ENCODE assay signal across 9 mouse cellular contexts in genomic region chr19:45151361-45152182, GRCm38 (mm10). TPM values are rescaled to one million over a fixed set of nuclear protein-coding genes. Genes with fewer than 3 reads are reported as not detected.
DNase-seq lines count a peak whose midpoint lies in the region; ATAC-seq lines count a peak whose summit lies in the region.
"Had no signal": no experiment of that assay in that cellular context is flagged by ENCODE, and none has a peak within 500 bp of the region (broad histone marks: within the 10 kb centered on the region; RNA-seq: fewer than 3 reads in every experiment).

No protein-coding gene starts in this region.

- H3K9ac ChIP-seq in forebrain, embryonic 16.5 days (replicated peaks; ENCODE audit: low read depth, low read length), result no peak overlapping the region
- no peak overlapping the region for H3K9ac ChIP-seq in lung, embryonic 16.5 days (ENCODE audit: low read length)
- no peak overlapping the region for H3K9ac ChIP-seq in intestine, embryonic 16.5 days (ENCODE audit: low read depth, low read length)
- peak overlapping the region; percentile 28; the same call in 1 of the 2 replicates for H3K9ac ChIP-seq in stomach, embryonic 14.5 days (replicated peaks; ENCODE audit: low read depth, low read length)

- 0 out of 2 replicates have a peak, but pooled peaks cover 5% of the 10 kb centered on the region for H3K9me3 ChIP-seq in forebrain, embryonic 10.5 days
- H3K9me3 ChIP-seq in forebrain, embryonic 16.5 days (ENCODE audit: control insufficient read depth, low read length), result no peaks in the 10 kb centered on the region
- H3K9me3 ChIP-seq in lung, embryonic 16.5 days (ENCODE audit: control insufficient read depth, low read length), result no peaks in the 10 kb centered on the region; the same call in 1 of the 2 replicates
- peaks cover 3% of the 10 kb centered on the region; the same call in 1 of the 2 replicates for H3K9me3 ChIP-seq in intestine, embryonic 16.5 days (ENCODE audit: control insufficient read depth, low read length)
- no peaks in the 10 kb centered on the region for H3K9me3 ChIP-seq in stomach, embryonic 14.5 days (ENCODE audit: control insufficient read depth, low read depth, low read length)

- H3K4me3 ChIP-seq in forebrain, embryonic 10.5 days, result peak overlapping the region; percentile 40
- no peak overlapping the region for H3K4me3 ChIP-seq in forebrain, embryonic 16.5 days (replicated peaks; ENCODE audit: low read length)
- peak overlapping the region; percentile 30; the same call in 1 of the 2 replicates for H3K4me3 ChIP-seq in lung, embryonic 16.5 days (ENCODE audit: low read length)
- H3K4me3 ChIP-seq in intestine, embryonic 16.5 days (ENCODE audit: low read length), result peak overlapping the region; percentile 29; the same call in 1 of the 2 replicates
- H3K4me3 ChIP-seq in stomach, embryonic 14.5 days (ENCODE audit: low read depth, low read length), result peak overlapping the region; percentile 28

- WGBS in forebrain, embryonic 10.5 days, result 2% methylated on average over 36 of the region's 36 CpGs
- WGBS in forebrain, embryonic 16.5 days, result 1% methylated on average over 36 of the region's 36 CpGs
- WGBS in lung, embryonic 16.5 days, result 4% methylated on average over 36 of the region's 36 CpGs
- WGBS in intestine, embryonic 16.5 days, result 1% methylated on average over 36 of the region's 36 CpGs
- WGBS in stomach, embryonic 14.5 days, result 2% methylated on average over 36 of the region's 36 CpGs

- H3K27me3 ChIP-seq in forebrain, embryonic 10.5 days (ENCODE audit: poor library complexity, severe bottlenecking), result peaks cover 100% of the 10 kb centered on the region
- H3K27me3 ChIP-seq in forebrain, embryonic 16.5 days (replicated peaks; ENCODE audit: control insufficient read depth, insufficient read depth, low read length), result peaks cover 87% of the 10 kb centered on the region
- H3K27me3 ChIP-seq in lung, embryonic 16.5 days (ENCODE audit: control insufficient read depth, insufficient read depth, low read depth, low read length), result peaks cover 95% of the 10 kb centered on the region
- H3K27me3 ChIP-seq in intestine, embryonic 16.5 days (replicated peaks; ENCODE audit: control insufficient read depth, insufficient read depth, low read length), result peaks cover 97% of the 10 kb centered on the region
- peaks cover 83% of the 10 kb centered on the region for H3K27me3 ChIP-seq in stomach, embryonic 14.5 days (ENCODE audit: control insufficient read depth, insufficient read depth, low read length)

- no peak for ATAC-seq in forebrain, embryonic 16.5 days
- ATAC-seq in lung, embryonic 16.5 days (ENCODE audit: low read depth), result no peak
- no peak for ATAC-seq in intestine, embryonic 16.5 days
- ATAC-seq in stomach, embryonic 14.5 days (ENCODE audit: insufficient number of reproducible peaks, insufficient read depth, low FRiP score, low read depth), result no peak

- H3K36me3 ChIP-seq in forebrain, embryonic 10.5 days (replicated peaks), result no peaks in the 10 kb centered on the region
- H3K36me3 ChIP-seq in forebrain, embryonic 16.5 days (ENCODE audit: control insufficient read depth, insufficient read depth), result no peaks in the 10 kb centered on the region
- H3K36me3 ChIP-seq in lung, embryonic 16.5 days (ENCODE audit: control insufficient read depth, insufficient read depth, low read length), result no peaks in the 10 kb centered on the region
- H3K36me3 ChIP-seq in intestine, embryonic 16.5 days (ENCODE audit: control insufficient read depth, insufficient read depth, low read length), result no peaks in the 10 kb centered on the region
- H3K36me3 ChIP-seq in stomach, embryonic 14.5 days (ENCODE audit: control insufficient read depth, insufficient read depth, low read length), result no peaks in the 10 kb centered on the region

- H3K27ac ChIP-seq in forebrain, embryonic 10.5 days, result no peak overlapping the region
- no peak overlapping the region for H3K27ac ChIP-seq in forebrain, embryonic 16.5 days (ENCODE audit: low read length)
- no peak overlapping the region for H3K27ac ChIP-seq in lung, embryonic 16.5 days (ENCODE audit: low read length)
- H3K27ac ChIP-seq in intestine, embryonic 16.5 days (ENCODE audit: low read length), result no peak overlapping the region
- no peak overlapping the region; the same call in 1 of the 2 replicates for H3K27ac ChIP-seq in stomach, embryonic 14.5 days (ENCODE audit: low read length)

- H3K4me2 ChIP-seq in forebrain, embryonic 16.5 days (ENCODE audit: low read length), result no peak overlapping the region
- 0 out of 2 replicates have a peak overlapping the region, but pooled peaks have one; percentile 39 for H3K4me2 ChIP-seq in lung, embryonic 16.5 days (ENCODE audit: low read depth, low read length)
- H3K4me2 ChIP-seq in intestine, embryonic 16.5 days (ENCODE audit: low read depth, low read length), result peak overlapping the region; percentile 30; the same call in 1 of the 2 replicates
- H3K4me2 ChIP-seq in stomach, embryonic 14.5 days (replicated peaks; ENCODE audit: low read depth, low read length), result no peak overlapping the region

- DNase-seq in forebrain, embryonic 10.5 days (ENCODE audit: extremely low spot score, low spot score), result no peak
- DNase-seq in lung, postnatal 25 days (ENCODE audit: low spot score), result no peak
- DNase-seq in kidney, postnatal 14 days, result no peak
- no peak for DNase-seq in right cerebral cortex, postnatal 10 days (ENCODE audit: low spot score in 2 of 2)
- DNase-seq: cerebellum, adult 18-20 months had no signal

- H3K4me1 ChIP-seq in forebrain, embryonic 10.5 days, result peaks cover 40% of the 10 kb centered on the region
- H3K4me1 ChIP-seq in forebrain, embryonic 16.5 days (replicated peaks; ENCODE audit: control insufficient read depth, insufficient read depth, low read length), result peaks cover 11% of the 10 kb centered on the region
- peaks cover 11% of the 10 kb centered on the region for H3K4me1 ChIP-seq in lung, embryonic 16.5 days (replicated peaks; ENCODE audit: control insufficient read depth, insufficient read depth, low read length)
- no peaks in the 10 kb centered on the region; the same call in 1 of the 2 replicates for H3K4me1 ChIP-seq in intestine, embryonic 16.5 days (ENCODE audit: control insufficient read depth, insufficient read depth, low read length)
- peaks cover 9% of the 10 kb centered on the region for H3K4me1 ChIP-seq in stomach, embryonic 14.5 days (ENCODE audit: control insufficient read depth, insufficient read depth, low read length)

RNA-seq across cellular contexts. Expression of gene Tlx1, which starts 1.1 kb away (rescaled TPM):
- polyA plus RNA-seq in forebrain, embryonic 10.5 days (2016; fragmentation: Nextera tagmentation; extraction: Ambion mirVana), result not detected in 2 replicates
- polyA plus RNA-seq in forebrain, embryonic 16.5 days (2015; fragmentation: Nextera tagmentation; extraction: Ambion mirVana), result not detected in 2 replicates
- polyA plus RNA-seq in lung, embryonic 16.5 days (2015; fragmentation: Nextera tagmentation; extraction: Ambion mirVana), result not detected in 2 replicates
- 0.06 TPM in 1 of 2 replicates, not detected in the other for polyA plus RNA-seq in intestine, embryonic 16.5 days (2015; fragmentation: Nextera tagmentation; extraction: Ambion mirVana)
- 0.12 and 0.86 TPM in 2 replicates for polyA plus RNA-seq in stomach, embryonic 14.5 days (2014; fragmentation: Nextera tagmentation; extraction: Ambion mirVana)

Comparison
In these comparisons a context has a peak if more than half of its experiments do, and no peak if none do; other contexts are left out.
1. H3K4me2 ChIP-seq: peak in lung, embryonic 16.5 days (single experiment) and intestine, embryonic 16.5 days (single experiment); none in forebrain, embryonic 16.5 days (single experiment) and stomach, embryonic 14.5 days (single experiment).